28 mouse cellular contexts compared by ENCODE assay signal in genomic region chr10:86363669-86364309, GRCm38 (mm10).
"Had no signal": no experiment of that assay in that cellular context is flagged by ENCODE, and none has a peak within 500 bp of the region (broad histone marks: within the 10 kb centered on the region; RNA-seq: fewer than 3 reads in every experiment).

No protein-coding gene starts in this region.

- H3K4me3 ChIP-seq: embryonic facial prominence, embryonic 10.5 days; embryonic facial prominence, embryonic 12.5 days; embryonic facial prominence, embryonic 13.5 days; embryonic facial prominence, embryonic 15.5 days; erythroblast, embryonic 14.5 days; forebrain, embryonic 10.5 days; forebrain, embryonic 12.5 days; forebrain, embryonic 13.5 days; forebrain, embryonic 15.5 days; gastrocnemius, adult 2 months; heart, adult 2 months had no signal

- H3K9ac ChIP-seq: embryonic facial prominence, embryonic 12.5 days; embryonic facial prominence, embryonic 13.5 days; embryonic facial prominence, embryonic 15.5 days; forebrain, embryonic 12.5 days; forebrain, embryonic 13.5 days; forebrain, embryonic 15.5 days; forebrain, postnatal 0 days had no signal

- DNase-seq: cerebellum, adult 8-10 months; cerebellum, adult 9-10 months; cerebellum, adult 9-11 months; cerebellum, postnatal 10 days; cerebellum, postnatal 14 days; cerebellum, postnatal 25 days; cerebellum, postnatal 36 days; embryo, embryonic 11 days; forebrain, postnatal 0 days; gastrocnemius, adult 2 months; gastrocnemius, postnatal 10 days; gastrocnemius, postnatal 14 days; gastrocnemius, postnatal 25 days; gastrocnemius, postnatal 36 days; heart, adult 11 months; heart, adult 18-20 months; heart, adult 2 months had no signal

- H3K27ac ChIP-seq: embryonic facial prominence, embryonic 10.5 days; embryonic facial prominence, embryonic 12.5 days; embryonic facial prominence, embryonic 13.5 days; embryonic facial prominence, embryonic 15.5 days; forebrain, embryonic 10.5 days; forebrain, embryonic 12.5 days; forebrain, embryonic 13.5 days; forebrain, embryonic 15.5 days; gastrocnemius, adult 2 months; heart, adult 2 months had no signal

- H3K36me3 ChIP-seq: embryonic facial prominence, embryonic 10.5 days; embryonic facial prominence, embryonic 12.5 days; embryonic facial prominence, embryonic 13.5 days; embryonic facial prominence, embryonic 15.5 days; forebrain, embryonic 10.5 days; forebrain, embryonic 12.5 days; forebrain, embryonic 15.5 days had no signal

- H3K9me3 ChIP-seq: embryonic facial prominence, embryonic 10.5 days; embryonic facial prominence, embryonic 12.5 days; embryonic facial prominence, embryonic 13.5 days; embryonic facial prominence, embryonic 15.5 days; forebrain, embryonic 10.5 days; forebrain, embryonic 12.5 days; forebrain, embryonic 13.5 days; forebrain, embryonic 15.5 days had no signal

- ATAC-seq: forebrain, embryonic 13.5 days; forebrain, embryonic 14.5 days; forebrain, embryonic 15.5 days; forebrain, embryonic 16.5 days; forebrain, postnatal 0 days had no signal

- H3K4me1 ChIP-seq: forebrain, embryonic 12.5 days had no signal

- H3K27me3 ChIP-seq: embryonic facial prominence, embryonic 12.5 days; embryonic facial prominence, embryonic 13.5 days; embryonic facial prominence, embryonic 15.5 days; forebrain, embryonic 12.5 days; forebrain, embryonic 13.5 days; forebrain, embryonic 15.5 days had no signal

- H3K4me2 ChIP-seq: embryonic facial prominence, embryonic 12.5 days; embryonic facial prominence, embryonic 13.5 days; embryonic facial prominence, embryonic 15.5 days; forebrain, embryonic 12.5 days; forebrain, embryonic 13.5 days; forebrain, embryonic 15.5 days had no signal
